Mouse (Mus musculus) bone marrow, adult 2 months (tissue): ENCODE data around the gene Echdc3.

Source experiments
- CTCF ChIP-seq: fragments of 200-500 bp; IDR thresholded peaks from 2 replicates; pipeline ENCODE4 v1.5.1; 2011; ENCODE audit warnings: low read length, control low read depth; ENCODE audit not compliant: control insufficient read depth, insufficient read depth
- POLR2A ChIP-seq: fragments of 200-500 bp; IDR thresholded peaks from 2 replicates; pipeline ENCODE4 v1.6.1; 2011; ENCODE audit warnings: low read depth, mild to moderate bottlenecking, control low read depth, low read length, borderline replicate concordance; ENCODE audit not compliant: control insufficient read depth

DNA sequence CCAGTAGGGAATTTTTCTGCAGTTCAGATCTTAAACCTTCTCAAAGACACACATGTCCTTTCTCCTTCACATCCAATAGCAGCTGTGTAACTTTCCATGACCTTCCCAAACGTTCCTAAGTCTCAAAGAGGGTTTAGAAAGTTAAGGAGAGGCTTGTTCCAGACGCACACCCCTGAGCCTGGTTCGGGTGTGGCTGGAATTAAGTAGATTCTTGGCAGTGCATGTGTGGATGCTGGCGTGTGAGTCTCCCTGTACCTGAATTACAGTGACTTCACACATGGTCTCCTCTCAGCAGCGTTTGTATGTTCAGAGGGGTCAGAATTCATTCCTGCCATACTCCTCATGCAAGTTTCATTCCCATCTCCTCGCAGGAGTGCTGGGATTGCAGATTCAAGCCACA, 18.0 kb upstream of the Echdc3 start:
- no peak for TF ChIP-seq CTCF
- no peak for TF ChIP-seq POLR2A
